Mouse (Mus musculus) ES-E14 (cell line): Measurements from ENCODE around the gene Npy.

Source experiments
- CHD2 ChIP-seq: IDR thresholded peaks from 2 replicates; pipeline ENCODE4 v1.6.1; 2014; ENCODE audit warnings: mild to moderate bottlenecking, low read depth, low read length, inconsistent platforms
- HCFC1 ChIP-seq: IDR thresholded peaks from 2 replicates; pipeline ENCODE4 v1.6.1; 2012; ENCODE audit warnings: low read length, inconsistent platforms, borderline replicate concordance; ENCODE audit not compliant: insufficient read depth
- MAFK ChIP-seq: IDR thresholded peaks from 2 replicates; pipeline ENCODE4 v1.6.1; 2014; ENCODE audit warnings: mild to moderate bottlenecking, low read depth, low read length, inconsistent platforms; ENCODE audit not compliant: insufficient read depth
- ZC3H11A ChIP-seq: IDR thresholded peaks from 2 replicates; pipeline ENCODE4 v1.6.1; 2012; ENCODE audit warnings: low read depth, mild to moderate bottlenecking, inconsistent platforms, low read length, borderline replicate concordance
- ZNF384 ChIP-seq: IDR thresholded peaks from 2 replicates; pipeline ENCODE4 v1.6.1; 2012; ENCODE audit warnings: low read depth, low read length, inconsistent platforms

- TF ChIP-seq MAFK: no peak
- TF ChIP-seq ZNF384: no peak
- no peak for TF ChIP-seq CHD2
- no peak for TF ChIP-seq HCFC1
- TF ChIP-seq ZC3H11A: no peak
These were observed 30.0 kb upstream of the Npy start for GRCm38 (mm10) chr6:49792524-49792923.
